Mouse (Mus musculus) layer of hippocampus, adult 8-10 months (tissue): Measurements from ENCODE around the gene Zbtb37. TPM values are rescaled to one million over a fixed set of nuclear protein-coding genes. Genes with fewer than 3 reads are reported as not detected.

Experiments
- DNase-seq, 2 experiments: peaks; one replicate each; pipeline ENCODE4 v3.0.0; 2022; ENCODE audit warnings: low spot score in 2 of 2
- total RNA-seq, 4 experiments: library from RNA; stranded (reverse); gene quantifications; 2 replicates each; pipeline ENCODE4 v1.2.4; 2022

Gene Zbtb37
- total RNA-seq, 4 experiments from 2014 or later, result 23.1 to 26.9 (median 23.6) TPM

- no peak for DNase-seq
Measured at GRCm38 (mm10) chr1:160980021-160980420, 54.6 kb downstream of the Zbtb37 start.

- DNase-seq, result no peak
Measured at GRCm38 (mm10) chr1:160978071-160978735, 56.4 kb downstream of the Zbtb37 start, which contains the start of gene Serpinc1. TSS of gene Serpinc1 (plus strand) at chr1:160978585.

- DNase-seq, result no peak
Measured at GRCm38 (mm10) chr1:160968643-160969042, 66.0 kb downstream of the Zbtb37 start.

GRCm38 (mm10) chr1:160967268-160967667 is 67.4 kb downstream of the Zbtb37 start:
- DNase-seq, result peak; percentile 20 to 39

DNA sequence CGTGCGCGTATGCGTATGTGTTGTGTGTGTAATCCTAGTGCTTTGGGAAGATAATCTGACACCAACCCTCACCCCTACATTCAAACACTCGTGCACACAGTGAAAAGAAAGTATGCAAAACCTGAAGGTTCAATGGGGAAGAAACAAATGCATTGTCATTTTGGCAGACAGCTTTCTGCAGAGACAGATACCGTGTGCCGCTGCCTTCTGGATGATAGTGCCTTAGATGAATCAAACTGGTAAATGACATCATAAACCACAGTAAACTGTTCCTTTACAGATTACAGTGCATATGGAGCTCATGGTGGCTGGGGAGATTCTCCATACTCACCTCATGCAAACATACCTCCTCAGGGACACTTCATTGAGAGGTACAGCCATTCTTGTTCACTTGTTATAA is 71.5 kb downstream of the Zbtb37 start:
- no peak for DNase-seq

Other genes with a start within 250 kb of the Zbtb37 start
- 100 to 1,000 TPM; 230 to 257 (median 248) TPM for gene Rabgap1l, start 241.6 kb downstream of the Zbtb37 start, total RNA-seq
- gene Rc3h1, start 128.4 kb downstream of the Zbtb37 start, total RNA-seq, result 10 to 100 TPM; 36.7 to 46.8 (median 43.7) TPM
- gene Serpinc1, start 56.3 kb downstream of the Zbtb37 start, total RNA-seq, result under 1 TPM in 3 of 4 experiments, not detected in 1; 0.10 to 0.27 (median 0.20) TPM
- 10 to 100 TPM; 21.1 to 29.2 (median 28.1) TPM for gene Dars2, start 35.8 kb upstream of the Zbtb37 start, total RNA-seq
- gene Cenpl, start 35.9 kb upstream of the Zbtb37 start, total RNA-seq, result 1 to 10 TPM; 1.3 to 2.6 (median 1.6) TPM
- gene Klhl20, start 96.7 kb upstream of the Zbtb37 start, total RNA-seq, result 10 to 100 TPM; 17.2 to 19.4 (median 18.2) TPM
- 10 to 100 TPM; 49.8 to 59.5 (median 51.9) TPM for gene Ankrd45, start 107.8 kb upstream of the Zbtb37 start, total RNA-seq
- gene Tex50, start 124.5 kb upstream of the Zbtb37 start, total RNA-seq, result under 1 TPM in 1 of 4 experiments, not detected in 3; 0.36 TPM
- 100 to 1,000 TPM; 360 to 633 (median 457) TPM for gene Prdx6, start 216.4 kb upstream of the Zbtb37 start, total RNA-seq